Mouse (Mus musculus) small intestine, adult 2 months (tissue): Measurements from ENCODE around the gene Haghl.

Source experiments
- CTCF ChIP-seq: fragments of 200-500 bp; IDR thresholded peaks from 2 replicates; pipeline ENCODE4 v1.5.1; 2012; ENCODE audit warnings: low read depth, mild to moderate bottlenecking, control low read depth, inconsistent platforms, low read length, moderate library complexity, mixed read lengths; ENCODE audit not compliant: insufficient replicate concordance, insufficient read length; ENCODE audit errors: extremely low read depth
- POLR2A ChIP-seq: fragments of 200-500 bp; IDR thresholded peaks from 2 replicates; pipeline ENCODE4 v1.6.1; 2012; ENCODE audit warnings: low read depth, mild to moderate bottlenecking, control low read depth, inconsistent platforms, low read length, moderate library complexity

GRCm38 (mm10) chr17:25775318-25776062 lies 10.0 kb downstream of the Haghl start:
- TF ChIP-seq CTCF (no peak), POLR2A (no peak)
